Mouse (Mus musculus): ENCODE data around the gene Sptb.

DNA sequence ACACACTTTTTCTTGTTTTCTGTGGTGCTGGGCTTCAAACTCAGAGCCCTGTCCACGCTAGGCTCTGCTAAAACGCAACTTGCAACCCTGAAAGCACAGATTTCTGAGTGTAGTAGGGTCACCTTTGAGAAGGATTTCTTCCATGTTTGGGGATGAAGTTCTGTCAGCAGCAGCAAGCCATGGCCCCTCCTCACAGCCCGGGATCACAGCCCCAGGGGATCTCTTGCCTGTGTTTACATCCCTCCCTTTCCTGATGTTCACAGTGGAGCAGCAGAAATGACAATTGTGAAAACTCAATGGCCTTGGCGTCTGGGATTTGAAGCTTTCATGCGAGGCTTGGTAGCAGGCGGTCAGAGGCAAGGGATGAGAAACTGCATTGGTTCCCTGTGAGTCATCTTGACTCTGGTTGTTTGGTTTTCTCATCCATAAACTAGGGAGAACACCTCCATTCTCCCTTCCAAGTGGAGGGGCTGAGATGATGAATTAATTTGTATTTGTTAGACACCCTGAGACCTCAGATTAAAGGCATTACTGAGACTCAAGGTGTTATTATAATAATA is 179.7 kb downstream of the Sptb start, which contains the start of gene Plekhg3:
- TF ChIP-seq POLR2A (IDR thresholded peaks at IDR 0.05; ENCODE audit: insufficient read depth, low read depth, low read length) (no peak), CTCF (IDR thresholded peaks at IDR 0.05; ENCODE audit: insufficient read depth, low read depth, low read length) (no peak)

Data from olfactory bulb, adult 2 months (tissue).